Mouse (Mus musculus) heart, adult 11 months (tissue): ENCODE results near the gene Itga5.
"Not testable (repeated sequence)": the region's sequence is repeated elsewhere in the genome, so short reads cannot be mapped to it uniquely, and the experiment has no call there.

Source experiments
- DNase-seq: peaks from one replicate; pipeline ENCODE4 v3.0.0; 2022

Itga5 gene

DNA sequence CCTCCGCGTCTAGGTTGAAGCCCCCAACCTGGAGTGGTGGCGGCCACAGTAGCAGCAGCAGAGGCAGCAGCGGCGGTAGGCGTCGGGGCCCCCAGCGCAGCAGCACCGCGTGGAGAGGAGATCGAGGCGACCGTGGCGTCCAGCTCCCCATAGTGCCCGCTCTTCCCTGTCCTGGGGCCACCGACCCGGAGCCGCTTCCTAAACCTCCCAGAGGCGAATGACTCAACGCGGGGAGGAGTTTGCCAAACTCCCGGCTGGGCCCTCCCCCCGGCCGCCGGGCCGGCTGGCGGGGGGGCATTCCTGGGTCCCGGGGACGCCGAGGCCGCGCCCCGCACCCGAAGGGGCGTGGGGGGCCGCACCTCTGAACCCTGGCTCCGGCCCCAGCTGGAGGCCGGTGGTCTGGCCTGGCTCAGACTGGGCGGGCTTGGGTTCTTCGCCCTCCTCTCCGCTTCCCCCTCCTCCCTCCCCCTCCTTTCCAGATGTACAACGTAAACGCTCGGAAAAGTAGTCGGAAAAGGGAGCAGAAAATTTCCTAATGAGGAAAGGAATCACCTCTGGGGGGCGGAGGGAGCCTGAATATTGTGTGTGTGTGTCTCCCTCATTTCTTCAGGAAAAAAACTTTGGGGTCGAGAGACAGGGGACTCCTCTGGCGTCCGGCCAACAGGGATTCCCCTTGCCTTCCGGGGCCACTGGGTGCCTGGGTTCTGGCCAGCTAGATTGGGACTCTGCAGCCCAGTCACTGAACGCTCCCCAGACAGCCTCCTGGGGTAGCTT is at the start of gene Itga5:
Gene Itga5, minus strand, starts transcription at position 388 of the 774 bp plus-strand sequence.
- DNase-seq, result peak; percentile 99

DNA sequence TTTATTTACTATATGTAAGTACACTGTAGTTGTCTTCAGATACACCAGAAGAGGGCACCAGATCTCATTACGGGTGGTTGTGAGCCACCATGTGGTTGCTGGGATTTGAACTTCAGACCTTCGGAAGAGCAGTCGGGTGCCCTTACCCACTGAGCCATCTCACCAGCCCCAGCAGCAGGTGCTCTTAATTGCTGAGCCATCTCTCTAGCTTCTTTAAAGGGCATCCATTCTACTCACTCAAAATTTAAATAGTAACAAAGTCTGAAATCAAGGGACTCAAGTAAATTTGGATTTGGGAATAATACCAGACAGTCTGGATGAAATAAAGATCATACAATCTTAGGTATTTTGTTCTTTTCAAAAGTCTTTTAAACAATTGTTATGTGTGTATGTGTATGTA is 39.0 kb upstream of the Itga5 start:
- DNase-seq, result not testable (repeated sequence)

DNA sequence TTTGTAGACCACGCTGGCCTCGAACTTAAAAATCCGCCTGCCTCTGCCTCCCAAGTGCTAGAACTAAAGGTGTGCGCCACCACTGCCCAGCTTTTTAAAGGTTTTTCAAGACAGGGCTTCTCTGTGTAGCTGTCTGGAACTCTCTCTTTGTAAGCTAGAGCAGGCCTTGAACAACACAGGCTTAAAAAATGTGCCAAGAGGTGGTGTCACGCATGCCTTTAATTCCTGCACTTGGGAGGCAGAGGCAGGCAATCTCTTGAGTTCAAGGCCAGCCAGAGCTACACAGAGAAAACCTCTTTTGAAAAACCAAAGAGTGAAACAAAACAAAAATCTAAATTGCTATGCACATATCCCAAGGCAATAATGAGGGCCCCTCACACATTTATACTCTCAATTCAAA is 34.8 kb upstream of the Itga5 start:
- DNase-seq, result no peak

DNA sequence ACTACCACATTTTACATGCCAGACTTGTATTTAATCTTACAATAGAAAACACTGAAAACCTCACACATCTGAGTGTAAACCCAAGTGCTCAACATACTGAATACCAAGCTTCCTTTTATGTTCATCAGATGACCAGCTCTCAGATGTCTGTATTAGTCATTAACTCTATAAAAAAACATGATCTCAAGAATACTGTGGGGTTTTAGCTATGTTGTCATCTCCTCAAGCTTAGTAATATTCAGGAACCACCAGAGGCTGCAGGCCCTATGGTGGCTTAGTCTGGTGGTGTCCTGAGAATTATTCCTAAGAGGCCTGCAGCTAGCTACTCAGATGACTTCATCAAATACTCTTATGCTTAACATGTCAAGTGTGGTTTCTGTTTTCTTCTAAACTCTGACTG is 27.0 kb upstream of the Itga5 start:
- DNase-seq, result peak; percentile 85

DNA sequence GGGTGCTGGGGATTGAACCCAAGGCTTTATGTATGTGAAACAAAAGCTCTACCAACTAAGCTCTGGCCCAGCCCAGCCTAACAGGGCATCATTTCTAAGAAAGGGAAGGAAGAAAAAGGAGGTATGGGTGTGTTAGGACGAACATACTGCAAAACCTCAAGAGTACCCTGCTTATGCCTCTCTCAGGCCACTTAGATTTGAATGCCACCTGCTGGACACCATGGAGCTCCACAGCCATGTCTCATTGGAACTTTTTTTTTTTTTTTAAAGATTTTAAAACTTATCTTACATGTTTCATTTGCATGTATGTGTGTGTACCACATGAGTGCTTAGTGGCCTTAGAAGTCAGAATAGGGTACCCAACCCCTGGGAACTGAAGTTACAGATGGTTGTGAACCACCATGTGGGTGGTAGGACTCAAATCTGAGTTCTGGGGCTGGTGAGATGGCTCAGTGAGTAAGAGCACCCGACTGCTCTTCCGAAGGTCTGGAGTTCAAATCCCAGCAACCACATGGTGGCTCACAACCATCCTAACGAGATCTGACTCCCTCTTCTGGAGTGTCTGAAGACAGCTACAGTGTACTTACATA is 22.1 kb upstream of the Itga5 start:
- peak; percentile 83 for DNase-seq

DNA sequence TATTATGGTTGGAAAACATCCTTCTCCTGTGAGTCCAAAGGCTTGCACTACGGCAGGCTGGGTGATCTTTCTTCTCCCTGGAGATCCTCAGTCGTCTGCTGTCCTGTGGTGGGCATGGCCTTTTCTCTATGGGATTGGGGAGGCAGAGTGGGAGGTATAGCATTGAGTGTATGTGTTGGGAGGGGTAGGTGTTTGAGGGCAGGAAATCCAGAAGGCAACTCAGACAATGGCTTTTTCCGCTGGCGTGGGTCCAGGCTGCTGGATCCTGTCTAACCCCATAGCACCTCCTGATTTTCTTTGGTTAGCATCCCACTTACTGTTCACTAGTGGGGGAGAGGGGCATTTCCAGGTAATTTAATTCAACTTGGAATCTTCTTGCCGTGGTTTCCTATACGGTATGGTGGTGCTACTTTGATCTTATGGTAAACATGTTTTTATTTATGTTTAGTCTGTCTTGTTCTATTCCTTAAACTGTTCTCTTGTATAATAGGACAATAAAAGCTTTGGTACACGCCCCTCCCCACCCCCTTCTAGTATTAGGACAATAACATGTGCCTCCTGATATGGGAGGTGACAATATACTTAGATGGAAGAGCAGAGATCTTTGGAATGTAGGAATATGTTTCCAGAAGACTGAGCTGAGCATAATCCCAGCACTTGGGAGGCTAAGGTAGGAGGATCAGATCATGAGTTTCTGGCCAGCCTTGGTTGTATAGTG is 17.4 kb upstream of the Itga5 start:
- DNase-seq, result peak; percentile 99

DNA sequence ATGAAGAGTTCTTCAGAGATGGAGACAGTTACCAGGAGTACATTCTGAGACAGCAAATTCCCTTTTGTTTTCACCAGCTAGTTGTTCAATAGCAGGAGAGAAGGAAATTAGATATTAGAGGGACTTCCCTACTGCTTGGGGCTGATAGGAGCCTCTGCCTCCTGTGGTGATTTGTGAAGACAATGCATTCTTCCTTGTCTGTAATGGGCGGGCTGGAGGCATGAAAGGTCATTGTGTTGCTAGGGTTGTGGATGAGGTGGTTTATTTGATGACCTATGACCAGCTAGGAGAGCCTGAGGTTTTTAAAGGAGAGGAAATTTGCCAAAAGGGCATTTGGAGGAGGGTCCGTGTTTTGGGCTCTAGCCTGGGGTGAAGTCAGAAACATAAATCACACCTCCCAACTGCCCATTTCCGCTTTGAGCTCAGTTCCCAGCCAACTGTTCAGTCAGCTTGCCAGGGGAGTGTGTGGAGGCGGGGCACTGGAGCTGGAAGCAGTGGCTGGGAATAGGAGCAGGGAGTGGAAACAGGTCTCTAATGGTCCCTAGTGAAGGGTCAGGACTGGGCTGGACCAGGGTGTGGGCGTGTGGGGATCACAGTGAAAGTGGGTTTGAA is 16.3 kb upstream of the Itga5 start:
- peak; percentile 98 for DNase-seq

DNA sequence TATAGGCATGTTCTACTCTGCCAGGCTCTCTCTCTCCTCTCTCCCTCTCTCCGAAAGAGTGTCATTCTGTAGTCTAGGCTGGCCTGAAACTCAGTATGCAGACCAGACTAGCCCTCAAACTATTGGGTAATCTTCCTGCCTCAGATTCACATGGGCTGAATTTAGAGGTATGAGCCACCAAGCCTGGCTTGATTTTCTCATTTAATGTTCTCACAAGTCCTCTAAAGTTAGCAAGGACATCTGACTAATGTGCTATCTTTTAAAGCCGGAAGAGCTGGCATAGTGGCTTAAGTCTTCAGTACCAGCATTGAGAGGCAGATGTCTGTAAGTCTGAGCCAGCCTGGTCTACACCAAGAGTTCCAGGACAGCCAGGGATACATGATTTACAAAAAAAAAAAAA is 15.5 kb upstream of the Itga5 start:
- DNase-seq, result peak; percentile 66

DNA sequence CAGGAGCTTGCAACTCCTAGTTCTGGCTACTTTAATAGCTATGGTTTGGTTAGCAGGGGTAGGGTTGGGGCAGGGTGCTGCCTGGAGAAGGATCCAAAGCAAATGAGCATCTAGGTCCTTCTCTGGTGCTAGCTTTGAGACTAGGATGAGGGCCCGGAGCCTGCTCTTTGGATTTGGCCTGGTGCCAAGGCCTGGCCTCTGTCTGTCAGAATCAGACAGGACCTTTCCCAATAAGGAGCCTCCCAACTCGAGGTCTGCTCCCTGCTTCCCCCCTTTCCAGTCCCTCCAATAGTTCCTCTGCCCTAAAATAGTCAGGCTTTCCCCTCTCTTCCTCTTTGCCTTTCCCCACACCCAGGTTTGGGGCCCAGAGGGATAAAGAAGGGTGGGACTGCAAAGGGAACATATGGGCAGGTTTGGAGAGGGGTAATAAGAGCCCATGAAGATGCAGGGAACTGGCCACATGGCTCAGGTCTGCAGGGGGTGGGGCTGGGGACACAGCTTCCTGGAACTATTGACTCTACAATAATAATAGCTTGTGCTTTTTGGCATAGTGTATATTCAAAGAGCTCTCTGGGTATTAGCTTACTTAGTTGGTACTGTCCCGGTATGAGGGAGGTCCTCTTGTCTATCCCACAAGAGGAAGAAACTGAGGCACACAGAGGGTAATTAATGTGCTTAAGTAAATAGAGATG is 12.2 kb upstream of the Itga5 start:
- DNase-seq, result no peak

DNA sequence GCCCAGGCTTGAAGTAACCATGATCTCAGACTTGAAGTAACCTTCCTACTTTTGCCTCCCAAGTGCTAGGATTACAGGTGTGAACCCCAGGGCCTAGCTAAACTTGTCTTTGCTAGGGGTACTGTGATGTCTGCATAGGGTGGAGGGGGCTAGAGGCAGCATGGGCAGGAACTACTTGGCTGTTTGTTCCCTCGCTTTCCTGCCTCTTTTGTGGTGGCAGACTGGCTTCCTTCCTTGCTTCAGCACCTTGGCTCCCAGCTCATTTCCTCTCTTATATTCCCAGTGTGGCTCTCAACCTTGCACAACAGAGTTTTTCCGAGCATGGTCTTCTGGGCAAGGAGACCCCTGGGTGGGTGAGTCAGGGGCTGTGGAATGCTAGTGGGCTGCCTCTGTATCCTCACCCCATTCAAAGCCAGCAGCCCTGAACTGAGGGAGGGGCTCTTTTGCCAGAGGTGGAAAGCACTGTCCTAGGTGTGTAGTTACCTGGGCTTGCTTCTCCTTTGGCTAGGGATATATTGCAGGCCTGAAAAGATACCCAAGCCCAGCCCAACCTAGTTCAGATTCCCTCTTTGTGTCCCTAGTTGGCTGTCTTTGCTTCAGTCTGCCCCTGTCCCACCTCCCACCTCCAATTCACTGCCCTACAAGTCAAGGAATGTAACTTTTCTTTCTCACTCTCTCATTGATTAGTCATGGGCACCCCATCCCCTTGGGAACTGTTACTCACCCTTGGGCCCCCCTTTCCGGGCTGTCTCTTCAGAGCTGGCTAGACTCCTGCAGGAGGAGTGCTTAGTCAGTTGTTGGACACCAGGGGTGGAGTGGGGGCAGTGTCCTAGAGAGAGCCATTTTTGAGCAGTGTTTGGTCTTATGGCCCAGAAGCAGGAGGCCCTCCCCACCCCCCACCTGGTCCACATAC is 11.4 kb upstream of the Itga5 start:
- peak; percentile 94 for DNase-seq

DNA sequence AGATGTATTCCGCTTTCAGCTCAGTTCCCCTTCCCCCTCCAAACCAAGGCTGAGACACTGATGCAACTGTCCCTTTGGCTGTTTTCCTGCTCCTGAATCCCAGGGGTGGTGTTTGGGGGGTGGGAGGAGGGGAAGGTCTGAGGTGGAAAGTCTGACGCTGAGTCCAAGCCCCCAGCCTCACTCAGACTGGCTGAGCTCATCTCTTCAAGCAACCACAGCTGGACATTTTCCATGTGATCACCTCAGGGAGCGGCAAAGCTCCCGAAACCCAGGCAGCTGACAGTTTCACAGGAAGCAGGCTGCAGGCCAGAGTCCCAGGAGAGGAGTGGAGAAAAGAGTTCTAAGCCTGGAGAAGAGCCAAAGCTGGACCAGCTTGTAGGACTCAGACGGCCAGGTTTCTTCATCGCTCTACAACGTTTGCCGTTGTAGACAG is 10.3 kb upstream of the Itga5 start:
- DNase-seq, result peak; percentile 98

DNA sequence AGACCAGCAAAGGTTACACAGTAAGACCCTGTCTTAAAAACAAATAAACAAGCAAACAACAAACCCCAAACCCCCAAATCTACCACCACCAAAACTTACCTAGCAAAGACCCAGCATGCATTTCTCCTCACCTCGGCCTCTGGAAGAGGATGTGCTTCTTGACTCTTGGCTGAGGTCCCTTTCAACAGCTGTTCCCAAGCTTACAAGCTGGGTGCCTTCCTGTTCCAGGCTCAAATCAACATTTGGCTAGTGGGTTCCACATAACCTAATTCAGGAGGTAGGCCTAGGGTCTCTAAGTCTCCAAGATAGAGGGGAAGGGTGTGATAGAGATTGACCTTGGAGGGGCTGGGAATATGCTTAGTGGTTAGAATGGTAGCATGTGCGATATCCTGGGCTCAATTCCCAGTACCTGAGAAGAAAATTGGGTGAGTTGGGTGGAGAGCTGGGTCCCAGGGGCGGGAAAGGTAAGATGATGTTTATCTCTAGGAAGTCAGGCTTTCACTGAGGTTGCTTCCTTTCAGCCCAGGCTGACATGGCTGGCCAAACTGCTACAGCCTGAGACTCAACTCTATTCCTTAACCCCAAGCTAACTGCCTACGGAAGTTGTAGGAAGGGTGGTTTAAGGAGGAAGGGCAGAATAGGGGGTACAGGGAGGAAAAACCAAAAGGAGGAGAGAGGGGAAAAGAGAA is 8.7 kb upstream of the Itga5 start:
- DNase-seq, result peak; percentile 93

DNA sequence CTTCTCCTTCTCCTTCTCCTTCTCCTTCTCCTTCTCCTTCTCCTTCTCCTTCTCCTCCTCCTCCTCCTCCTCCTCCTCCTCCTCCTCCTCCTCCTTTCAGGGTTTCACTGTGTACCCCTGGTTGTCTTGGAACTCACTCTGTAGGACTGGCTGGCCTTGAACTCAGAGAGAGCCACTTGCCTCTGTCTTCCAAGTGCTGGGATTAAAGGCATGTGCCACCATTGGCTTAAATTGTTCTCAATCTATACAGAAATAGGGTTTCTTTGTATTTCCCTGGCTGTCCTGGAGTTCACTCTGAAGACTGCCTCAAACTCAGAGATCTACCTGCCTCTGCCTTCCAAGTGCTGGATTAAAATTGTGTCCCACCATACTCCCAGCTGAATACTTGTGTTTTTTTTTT is 5.9 kb upstream of the Itga5 start:
- DNase-seq, result peak; percentile 63

DNA sequence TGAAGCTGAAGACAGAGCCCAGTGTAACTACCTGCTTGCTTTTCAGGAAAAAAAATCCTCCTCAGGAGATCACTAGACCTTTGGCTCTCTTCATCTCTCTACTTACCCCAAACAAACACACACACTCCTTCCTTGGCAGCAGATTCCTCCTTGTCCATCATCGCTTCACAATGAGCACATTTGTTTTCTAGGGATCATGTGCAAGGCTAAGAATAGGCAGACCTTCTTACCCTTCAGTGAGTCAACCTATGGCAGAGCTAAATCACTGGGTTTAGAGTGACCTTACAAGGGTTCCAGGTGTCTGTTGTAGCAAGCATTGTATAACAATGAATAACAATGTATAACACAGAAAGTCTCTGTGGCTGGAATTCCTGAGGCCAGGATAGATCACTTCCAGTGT is 5.2 kb upstream of the Itga5 start:
- peak; percentile 88 for DNase-seq

DNA sequence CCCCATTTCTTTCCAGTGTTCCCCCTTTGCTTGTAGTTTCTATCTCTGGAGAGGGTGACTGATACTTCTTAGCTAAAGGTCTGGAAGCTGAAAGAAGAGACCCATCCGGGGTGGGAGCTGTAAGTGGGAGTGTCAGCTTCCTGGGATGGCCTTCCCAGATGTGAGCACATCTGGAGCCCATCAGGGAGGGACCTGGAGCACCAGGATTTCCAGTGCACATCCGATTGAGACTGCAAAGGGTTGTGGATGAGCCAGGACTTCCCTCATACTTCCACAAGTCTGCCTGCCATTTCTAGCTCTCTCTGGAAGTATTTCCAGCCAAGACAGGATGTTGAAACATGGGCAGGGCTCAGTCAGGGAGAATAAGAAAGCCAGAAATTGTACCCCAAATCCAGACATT is 4.6 kb upstream of the Itga5 start:
- DNase-seq, result peak; percentile 98

DNA sequence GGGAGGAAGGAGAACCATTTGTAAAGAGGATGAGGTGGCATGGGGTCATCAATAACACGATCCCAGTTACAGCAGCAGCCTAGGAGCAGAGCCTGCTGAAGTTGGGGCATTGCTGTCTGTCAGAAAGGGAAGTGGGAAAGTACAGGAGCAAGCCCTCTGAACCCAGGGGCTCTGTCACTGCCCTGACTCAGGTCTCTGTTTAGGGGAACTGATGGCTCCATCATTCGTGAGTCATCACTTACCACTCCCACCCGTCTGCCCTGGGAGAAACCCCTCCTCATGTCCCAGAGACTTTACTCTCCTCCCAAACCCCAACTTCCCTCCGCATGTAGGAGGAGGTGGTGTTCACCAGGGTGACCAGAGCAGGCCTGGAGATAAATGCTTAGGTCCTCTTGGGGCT is 3.9 kb upstream of the Itga5 start:
- peak; percentile 94 for DNase-seq

DNA sequence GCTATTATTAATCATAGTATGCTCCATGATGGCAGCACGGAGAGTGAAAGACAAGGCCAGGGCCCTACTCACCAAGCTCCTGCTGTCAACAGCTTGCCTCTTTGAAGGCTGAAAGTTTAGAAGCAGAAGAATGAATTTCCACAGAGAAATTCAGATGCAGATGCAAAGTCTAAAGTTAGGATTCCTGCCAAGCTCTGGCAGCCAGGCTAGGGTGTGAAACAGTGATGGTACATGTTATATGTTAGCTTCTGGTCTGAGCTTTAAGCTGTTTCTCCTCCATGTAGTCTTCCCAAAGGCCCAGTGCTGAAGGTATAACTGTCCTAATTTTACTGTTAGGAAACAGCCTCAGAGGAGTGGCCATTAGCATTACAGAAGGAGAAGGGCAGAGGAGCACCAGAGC is 2.6 kb upstream of the Itga5 start:
- no peak for DNase-seq

DNA sequence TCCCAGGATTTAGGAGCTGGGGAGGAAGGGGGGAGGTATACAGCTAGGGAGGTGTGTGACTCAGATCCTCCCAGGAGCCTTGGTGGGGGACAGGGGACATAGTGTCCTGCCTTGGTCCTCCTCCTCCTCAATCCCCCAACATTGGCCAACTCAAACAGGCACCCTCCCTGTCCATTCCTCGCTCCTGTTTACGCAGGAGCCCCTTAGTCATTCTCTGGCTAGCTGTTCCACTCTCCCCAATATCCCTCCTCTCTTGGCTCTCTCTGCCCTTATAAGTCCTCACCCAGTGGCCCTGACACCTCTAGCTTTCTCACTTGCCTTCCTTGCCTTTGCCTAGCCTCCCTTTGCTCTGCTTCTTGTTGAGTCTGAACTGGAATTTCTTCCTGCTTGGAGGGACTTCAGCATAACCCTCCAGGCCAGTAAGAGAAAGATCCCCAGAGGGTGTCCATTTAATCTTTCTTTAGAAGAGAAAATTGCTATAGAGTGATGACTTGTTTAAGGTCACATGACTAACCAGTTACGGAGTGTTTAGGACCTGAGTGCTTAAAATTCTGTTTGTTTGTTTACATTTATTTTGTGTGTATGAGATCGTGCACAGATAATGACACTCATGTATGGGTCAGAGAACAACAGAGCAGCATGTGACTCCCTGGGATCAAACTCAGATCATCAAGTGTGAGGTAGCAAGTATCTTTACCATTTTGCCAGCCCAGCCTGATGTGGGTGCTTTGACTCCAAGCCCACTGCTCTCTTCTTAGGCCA is 1.8 kb upstream of the Itga5 start:
- peak; percentile 98 for DNase-seq

DNA sequence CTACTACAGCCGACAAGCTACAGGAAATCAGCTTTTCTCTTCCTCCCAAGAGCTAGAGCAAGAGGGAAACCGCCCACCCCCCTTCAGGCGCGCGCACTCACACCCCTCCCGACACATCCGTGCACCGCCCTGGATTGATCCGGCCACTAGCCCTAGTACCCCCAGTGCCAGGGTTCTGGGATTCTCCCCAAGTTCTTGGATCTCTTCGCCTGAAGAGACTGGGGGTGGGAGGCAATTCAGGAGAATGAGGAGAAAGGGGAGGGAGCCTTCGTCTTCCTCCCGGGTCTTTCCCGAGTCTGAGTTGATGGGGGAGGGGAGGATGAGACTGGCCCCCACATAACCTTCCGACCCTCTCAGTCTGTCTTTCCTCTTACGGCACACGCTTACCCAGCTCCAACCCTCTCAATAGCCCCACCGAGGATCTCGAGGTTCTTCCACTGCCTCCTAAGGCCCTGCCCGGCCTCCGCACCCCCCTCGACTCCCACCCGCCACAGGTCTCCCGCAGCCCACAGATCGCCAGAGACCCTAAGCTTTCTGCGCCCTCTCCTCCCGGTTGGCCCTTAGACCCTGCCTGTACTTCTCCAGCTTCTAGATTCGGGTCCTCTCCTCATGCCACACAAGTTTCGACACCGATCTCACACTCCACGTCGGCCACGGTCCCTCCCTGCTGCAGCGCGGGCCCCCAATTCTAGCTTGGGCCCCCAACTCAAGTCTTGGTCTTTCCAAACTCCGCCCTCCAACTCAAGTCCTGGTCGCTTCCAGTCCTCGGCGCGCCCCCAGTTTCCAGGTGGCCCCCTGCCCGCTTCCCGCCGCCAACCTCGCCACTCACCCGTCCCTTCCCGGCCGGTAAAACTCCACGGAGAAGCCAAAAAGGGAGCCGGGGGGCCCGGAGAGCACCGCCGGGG is 840 bp downstream of the Itga5 start:
- peak; percentile 98 for DNase-seq
